Mouse (Mus musculus) limb, embryonic 11.5 days (tissue): Measurements from ENCODE around the gene 4833439L19Rik. TPM values are rescaled to one million over a fixed set of nuclear protein-coding genes. Genes with fewer than 3 reads are reported as not detected.

ENCODE experiments used
- ATAC-seq: fragments of 200-750 bp; cut with Nextera tagmentation; 2 replicates; pipeline ENCODE4 v1.8.0; 2017; ENCODE audit warnings: low read depth; ENCODE audit not compliant: insufficient number of reproducible peaks, low FRiP score, low TSS enrichment
- DNase-seq: peaks from one replicate; pipeline ENCODE4 v3.0.0-alpha.2; 2015; ENCODE audit warnings: low spot score
- H3K27ac ChIP-seq: fragments of 300-500 bp; sonication (generic); replicated peaks from 2 replicates; pipeline ENCODE4 v1.5.1; 2014; ENCODE audit warnings: low read depth, mild to moderate bottlenecking, low read length
- H3K27me3 ChIP-seq: fragments of 300-500 bp; sonication (generic); 2 replicates; pipeline ENCODE4 v1.6.1; 2014; ENCODE audit warnings: mild to moderate bottlenecking, low read length, mixed read lengths; ENCODE audit not compliant: control insufficient read depth, insufficient read depth
- H3K36me3 ChIP-seq: fragments of 300-500 bp; sonication (generic); 2 replicates; pipeline ENCODE4 v1.6.1; 2014; ENCODE audit warnings: mild to moderate bottlenecking, low read length, moderate library complexity, mixed read lengths; ENCODE audit not compliant: control insufficient read depth, insufficient read depth
- H3K4me1 ChIP-seq: fragments of 300-500 bp; sonication (generic); 2 replicates; pipeline ENCODE4 v1.6.1; 2014; ENCODE audit warnings: low read length, mixed read lengths; ENCODE audit not compliant: control insufficient read depth, insufficient read depth
- H3K4me2 ChIP-seq: fragments of 300-500 bp; sonication (generic); 2 replicates; pipeline ENCODE4 v1.6.1; 2014; ENCODE audit warnings: low read depth, mild to moderate bottlenecking, moderate library complexity; ENCODE audit not compliant: severe bottlenecking
- H3K4me3 ChIP-seq: fragments of 300-500 bp; sonication (generic); 2 replicates; pipeline ENCODE4 v1.5.1; 2014; ENCODE audit warnings: low read depth, low read length
- H3K9ac ChIP-seq: fragments of 300-500 bp; sonication (generic); 2 replicates; pipeline ENCODE4 v1.6.1; 2014; ENCODE audit warnings: mild to moderate bottlenecking, low read length
- H3K9me3 ChIP-seq: fragments of 300-500 bp; sonication (generic); 2 replicates; pipeline ENCODE4 v1.6.1; 2016; ENCODE audit warnings: low read length; ENCODE audit not compliant: control insufficient read depth
- WGBS: fragments of 180-500 bp; shearing (Covaris S2); extraction: QIAGEN DNeasy Blood & Tissue Kit; methylation state at CpG from one replicate; pipeline ENCODE4 v1.1.7; 2014; 5-methylcytosine and 5-hydroxymethylcytosine counted together
- polyA plus RNA-seq: library from polyadenylated mRNA; unstranded; fragments of >200 nt; fragmentation: Nextera tagmentation; extraction: Ambion mirVana; gene quantifications from 2 replicates; pipeline ENCODE4 v1.2.1, GENCODE M21; 2014

4833439L19Rik gene
- polyA plus RNA-seq, 1 experiment from 2014 or later = 184 TPM

DNA sequence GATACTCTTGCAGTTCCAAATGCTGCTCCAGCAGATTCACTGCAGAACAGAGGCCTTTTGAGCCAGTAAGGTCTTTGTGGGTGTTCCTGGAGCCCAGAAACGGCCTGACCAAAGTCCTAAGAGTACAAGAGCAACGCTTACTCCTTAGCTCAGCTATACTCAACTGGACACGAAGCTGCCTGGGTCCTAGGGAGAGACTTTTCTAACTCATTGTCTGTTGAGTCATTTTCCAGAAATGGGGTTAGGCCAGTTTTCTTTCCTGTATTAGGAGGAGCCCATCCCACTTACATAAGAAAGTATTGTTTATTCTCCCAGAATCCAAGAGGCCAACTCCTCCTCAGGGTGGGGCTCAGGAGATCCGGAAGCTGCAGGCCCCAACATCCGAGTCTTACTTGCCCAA lies 40.2 kb upstream of the 4833439L19Rik start:
- DNase-seq = no peak
- Histone ChIP-seq H3K4me3 (no peak overlapping the region), H3K27me3 (0 out of 2 replicates have a peak, but pooled peaks cover under 1% of the 10 kb centered on the region), H3K4me1 (peaks cover 2% of the 10 kb centered on the region; the same call in 1 of the 2 replicates), H3K27ac (no peak overlapping the region), H3K9ac (no peak overlapping the region), H3K36me3 (no peaks in the 10 kb centered on the region), H3K9me3 (no peaks in the 10 kb centered on the region), H3K4me2 (no peak overlapping the region)
- ATAC-seq = no peak
- 85% methylated on average over 5 of the region's 5 CpGs for WGBS

GRCm38 (mm10) chr13:54604221-54604620 lies 39.0 kb upstream of the 4833439L19Rik start:
- H3K36me3 ChIP-seq = no peaks in the 10 kb centered on the region
- H3K9me3 ChIP-seq = no peaks in the 10 kb centered on the region
- H3K4me2 ChIP-seq = no peak overlapping the region
- WGBS = 70% methylated on average over 4 of the region's 4 CpGs
- DNase-seq = no peak
- H3K27ac ChIP-seq = no peak overlapping the region
- H3K4me1 ChIP-seq = 0 out of 2 replicates have a peak, but pooled peaks cover 2% of the 10 kb centered on the region
- ATAC-seq = no peak
- H3K27me3 ChIP-seq = no peaks in the 10 kb centered on the region
- no peak overlapping the region for H3K9ac ChIP-seq
- H3K4me3 ChIP-seq = no peak overlapping the region

DNA sequence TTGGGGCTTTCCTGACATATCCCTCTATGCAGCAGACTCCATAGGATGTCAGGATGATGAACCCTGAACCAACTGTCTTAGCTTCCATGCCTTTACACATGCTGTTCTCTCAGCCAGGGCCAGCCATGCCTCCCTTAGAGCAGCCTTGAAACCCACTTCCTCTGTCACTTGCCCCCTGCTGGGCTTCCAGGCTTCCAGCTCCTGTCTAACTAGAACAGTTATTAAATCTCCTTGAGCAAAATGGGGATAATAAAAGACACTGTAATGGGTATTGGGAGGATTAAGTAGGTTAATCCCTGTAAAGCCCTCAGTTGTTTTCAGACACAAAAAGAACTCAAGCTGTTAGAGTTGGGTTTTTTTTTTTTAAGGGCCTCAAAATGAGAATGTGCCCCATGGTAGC lies 38.3 kb upstream of the 4833439L19Rik start:
- Histone ChIP-seq H3K27me3 (no peaks in the 10 kb centered on the region), H3K9ac (no peak overlapping the region), H3K27ac (peak overlapping the region; percentile 32; the same call in 1 of the 2 replicates), H3K36me3 (no peaks in the 10 kb centered on the region), H3K9me3 (no peaks in the 10 kb centered on the region), H3K4me1 (0 out of 2 replicates have a peak, but pooled peaks cover 2% of the 10 kb centered on the region), H3K4me3 (no peak overlapping the region), H3K4me2 (no peak overlapping the region)
- DNase-seq (no peak), ATAC-seq (no peak)

DNA sequence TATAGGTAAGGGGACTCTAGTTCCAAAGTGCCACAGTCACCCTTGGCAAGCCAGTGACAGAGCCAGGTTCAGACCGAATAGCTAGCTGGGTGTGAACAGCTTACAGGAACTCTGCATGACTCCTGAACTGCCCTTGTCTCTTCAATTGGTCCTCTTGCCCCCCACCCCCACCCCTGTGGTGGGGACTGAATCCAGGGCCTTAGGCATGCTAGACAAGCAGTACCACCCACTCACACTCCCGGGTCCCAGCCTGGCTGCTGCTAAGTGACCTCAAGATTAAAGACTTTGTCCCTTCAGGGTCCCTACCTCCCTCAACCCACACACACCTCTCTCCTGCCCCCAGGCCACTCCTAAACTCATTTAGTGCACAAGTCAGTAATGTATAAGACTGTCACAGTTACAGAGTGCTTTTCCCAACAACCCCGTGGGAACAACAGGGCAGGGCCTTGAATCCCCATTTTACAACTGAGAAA lies 37.4 kb upstream of the 4833439L19Rik start:
- Histone ChIP-seq H3K4me3 (no peak overlapping the region), H3K4me1 (0 out of 2 replicates have a peak, but pooled peaks cover 2% of the 10 kb centered on the region), H3K36me3 (no peaks in the 10 kb centered on the region), H3K27ac (no peak overlapping the region), H3K27me3 (no peaks in the 10 kb centered on the region), H3K4me2 (0 out of 2 replicates have a peak overlapping the region, but pooled peaks have one; percentile 1), H3K9ac (no peak overlapping the region), H3K9me3 (no peaks in the 10 kb centered on the region)
- 15% methylated on average over 3 of the region's 3 CpGs for WGBS
- 0 out of 2 replicates have a peak, but pooled peaks have one; percentile 60 for ATAC-seq
- DNase-seq = peak; percentile 43

- no peaks in the 10 kb centered on the region for H3K27me3 ChIP-seq
These were observed 33.4 kb upstream of the 4833439L19Rik start for GRCm38 (mm10) chr13:54598622-54599143.

GRCm38 (mm10) chr13:54596870-54597269 lies 31.6 kb upstream of the 4833439L19Rik start:
- DNase-seq (no peak), ATAC-seq (no peak)
- Histone ChIP-seq H3K4me1 (no peaks in the 10 kb centered on the region), H3K36me3 (no peaks in the 10 kb centered on the region), H3K27ac (no peak overlapping the region), H3K4me3 (no peak overlapping the region), H3K4me2 (no peak overlapping the region), H3K27me3 (no peaks in the 10 kb centered on the region), H3K9ac (no peak overlapping the region), H3K9me3 (no peaks in the 10 kb centered on the region)
- 66% methylated on average over 5 of the region's 5 CpGs for WGBS

More at GRCm38 (mm10) chr13:54598622-54599143, 33.4 kb upstream of the 4833439L19Rik start:
- no peak overlapping the region for H3K4me3 ChIP-seq
- WGBS = 89% methylated on average over 12 of the region's 12 CpGs
- no peak overlapping the region for H3K27ac ChIP-seq
- H3K9me3 ChIP-seq = no peaks in the 10 kb centered on the region
- no peak overlapping the region for H3K4me2 ChIP-seq
- H3K4me1 ChIP-seq = no peaks in the 10 kb centered on the region
- H3K9ac ChIP-seq = no peak overlapping the region
- ATAC-seq (no peak), DNase-seq (no peak)
- H3K36me3 ChIP-seq = no peaks in the 10 kb centered on the region

- Histone ChIP-seq H3K4me3 (no peak overlapping the region), H3K4me1 (peaks cover 2% of the 10 kb centered on the region), H3K4me2 (no peak overlapping the region), H3K36me3 (no peaks in the 10 kb centered on the region), H3K27me3 (no peaks in the 10 kb centered on the region), H3K27ac (no peak overlapping the region), H3K9me3 (no peaks in the 10 kb centered on the region), H3K9ac (no peak overlapping the region)
- no peak for DNase-seq
- 77% methylated on average over 8 of the region's 8 CpGs for WGBS
- no peak for ATAC-seq
These were observed 31.0 kb upstream of the 4833439L19Rik start for GRCm38 (mm10) chr13:54596107-54596690.

- Histone ChIP-seq H3K9me3 (no peaks in the 10 kb centered on the region), H3K27ac (no peak overlapping the region), H3K4me1 (peaks cover 4% of the 10 kb centered on the region), H3K9ac (no peak overlapping the region), H3K4me3 (no peak overlapping the region), H3K36me3 (no peaks in the 10 kb centered on the region), H3K27me3 (no peaks in the 10 kb centered on the region), H3K4me2 (no peak overlapping the region)
- DNase-seq (no peak), ATAC-seq (no peak)
- WGBS = 92% methylated on average over 11 of the region's 11 CpGs
These were observed 28.4 kb upstream of the 4833439L19Rik start for GRCm38 (mm10) chr13:54593617-54594016.
